Mouse (Mus musculus) bone marrow macrophage, adult 2 months (primary cell): ENCODE results near the gene Ptpa.

Experiments
- CTCF ChIP-seq: IDR thresholded peaks from 2 replicates; pipeline ENCODE4 v1.5.1; 2012; ENCODE audit warnings: low read depth, mild to moderate bottlenecking, low read length, moderate library complexity
- POLR2A ChIP-seq: IDR thresholded peaks from 2 replicates; pipeline ENCODE4 v1.6.1; 2012; ENCODE audit warnings: mild to moderate bottlenecking, low read depth, low read length, borderline replicate concordance

DNA sequence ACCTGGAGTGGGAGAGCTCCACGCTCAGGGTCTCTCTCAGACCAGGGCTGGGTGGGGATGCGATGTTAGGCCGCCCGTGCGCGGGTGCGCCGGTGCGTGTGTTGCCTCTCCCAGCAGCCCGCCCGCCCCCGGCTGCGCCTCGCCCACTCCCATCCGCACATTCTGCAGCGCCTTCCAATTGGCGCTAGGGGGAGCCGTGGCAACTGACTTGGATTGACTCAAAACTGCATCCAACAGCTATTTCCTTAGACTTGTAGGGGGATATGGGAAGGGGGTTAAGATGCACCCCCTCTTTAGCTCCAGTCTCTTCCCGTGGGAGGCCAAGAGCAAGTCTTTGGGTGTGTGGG lies 53.9 kb downstream of the Ptpa start:
- no peak for TF ChIP-seq POLR2A
- peak; percentile 80 for TF ChIP-seq CTCF
